12 mouse cellular contexts compared by ENCODE assay signal in the genomic region with DNA sequence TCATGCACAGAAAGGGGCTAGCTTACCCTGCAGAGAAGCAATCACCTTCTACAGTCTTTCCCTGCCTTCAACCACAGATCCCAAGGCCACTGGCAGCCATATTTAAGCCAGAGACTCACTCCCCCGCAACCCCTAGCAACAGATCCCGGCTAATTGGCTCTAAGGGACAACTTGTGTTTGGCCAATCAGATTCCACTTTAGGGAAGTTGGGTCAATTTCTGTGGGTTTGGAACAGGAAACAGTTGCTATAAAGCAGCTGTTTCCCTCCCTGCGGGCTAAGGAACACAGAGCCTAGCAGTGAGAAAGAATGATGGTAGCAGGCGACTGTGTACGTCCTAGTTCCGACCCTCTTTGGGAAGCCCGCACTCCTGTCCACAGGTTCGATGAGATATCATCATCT. TPM values are rescaled to one million over a fixed set of nuclear protein-coding genes. Genes with fewer than 3 reads are reported as not detected.
DNase-seq lines count a peak whose midpoint lies in the region; ATAC-seq and TF ChIP-seq lines count a peak whose summit lies in the region.
"Had no signal": no experiment of that assay in that cellular context is flagged by ENCODE, and none has a peak within 500 bp of the region (broad histone marks: within the 10 kb centered on the region; RNA-seq: fewer than 3 reads in every experiment).

No protein-coding gene starts in this region.

- 0 out of 2 replicates have a peak, but pooled peaks cover 3% of the 10 kb centered on the region for H3K9me3 ChIP-seq in embryonic facial prominence, embryonic 14.5 days (ENCODE audit: control insufficient read depth, low read length)
- no peaks in the 10 kb centered on the region for H3K9me3 ChIP-seq in liver, postnatal 0 days (ENCODE audit: low read length)
- H3K9me3 ChIP-seq: liver, embryonic 15.5 days; midbrain, embryonic 15.5 days had no signal

- H3K4me3 ChIP-seq in embryonic facial prominence, embryonic 14.5 days (ENCODE audit: low read depth, low read length), result no peak overlapping the region
- no peak overlapping the region for H3K4me3 ChIP-seq in liver, postnatal 0 days (ENCODE audit: low read depth, low read length)
- H3K4me3 ChIP-seq: liver, embryonic 15.5 days; midbrain, embryonic 15.5 days had no signal

- H3K4me2 ChIP-seq in embryonic facial prominence, embryonic 14.5 days (ENCODE audit: low read depth, low read length), result no peak overlapping the region
- no peak overlapping the region for H3K4me2 ChIP-seq in liver, postnatal 0 days (ENCODE audit: low read depth, low read length)
- H3K4me2 ChIP-seq: liver, embryonic 15.5 days; midbrain, embryonic 15.5 days had no signal

- H3K4me1 ChIP-seq in embryonic facial prominence, embryonic 14.5 days (ENCODE audit: control insufficient read depth, insufficient read depth, low read length), result peaks cover 36% of the 10 kb centered on the region
- H3K4me1 ChIP-seq in liver, postnatal 0 days (ENCODE audit: insufficient read depth), result peaks cover 11% of the 10 kb centered on the region; the same call in 1 of the 2 replicates

- H3K27ac ChIP-seq in embryonic facial prominence, embryonic 14.5 days (replicated peaks; ENCODE audit: low read depth, low read length), result no peak overlapping the region; the same call in 1 of the 2 replicates
- H3K27ac ChIP-seq in liver, postnatal 0 days (ENCODE audit: low read depth), result peak overlapping the region; percentile 5; the same call in 1 of the 2 replicates
- H3K27ac ChIP-seq: liver, embryonic 15.5 days; midbrain, embryonic 15.5 days had no signal

- H3K36me3 ChIP-seq in embryonic facial prominence, embryonic 14.5 days (ENCODE audit: control insufficient read depth, insufficient read depth, low read length), result peaks cover 6% of the 10 kb centered on the region; the same call in 1 of the 2 replicates
- no peaks in the 10 kb centered on the region for H3K36me3 ChIP-seq in liver, postnatal 0 days (replicated peaks; ENCODE audit: insufficient read depth, low read length)
- H3K36me3 ChIP-seq: liver, embryonic 15.5 days; midbrain, embryonic 15.5 days had no signal

- TF ChIP-seq CTCF in liver, postnatal 0 days (IDR thresholded peaks at IDR 0.05; ENCODE audit: low read depth), result no peak

- H3K27me3 ChIP-seq in embryonic facial prominence, embryonic 14.5 days (replicated peaks; ENCODE audit: control insufficient read depth, insufficient read depth, low read length), result no peaks in the 10 kb centered on the region
- no peaks in the 10 kb centered on the region for H3K27me3 ChIP-seq in liver, postnatal 0 days (ENCODE audit: insufficient read depth, low read length)
- H3K27me3 ChIP-seq: midbrain, embryonic 15.5 days; Patski had no signal

- no peak for TF ChIP-seq EP300 in liver, postnatal 0 days (IDR thresholded peaks at IDR 0.05; ENCODE audit: low read depth)

- DNase-seq in embryo, embryonic 10.5 days (ENCODE audit: low spot score), result peak; percentile 45
- no peak for DNase-seq in embryo, embryonic 10 days (ENCODE audit: low spot score)
- DNase-seq in kidney, postnatal 10 days, result peak; percentile 52
- no peak for DNase-seq in kidney, postnatal 25 days
- peak; percentile 71 for DNase-seq in embryonic facial prominence, embryonic 14.5 days (ENCODE audit: low spot score)
- DNase-seq in liver, postnatal 0 days, result no peak
- no peak for DNase-seq in urinary bladder, postnatal 4 days (ENCODE audit: low spot score in 2 of 2)
- DNase-seq in right cerebral cortex, postnatal 10 days (ENCODE audit: low spot score in 2 of 2), result no peak
- DNase-seq: gastrocnemius, postnatal 10 days had no signal

- 0 out of 2 replicates have a peak overlapping the region, but pooled peaks have one; percentile 8 for H3K9ac ChIP-seq in embryonic facial prominence, embryonic 14.5 days (ENCODE audit: low read depth, low read length)
- H3K9ac ChIP-seq in liver, postnatal 0 days (replicated peaks), result no peak overlapping the region
- H3K9ac ChIP-seq: liver, embryonic 15.5 days; midbrain, embryonic 15.5 days had no signal

- no peak for ATAC-seq in embryonic facial prominence, embryonic 14.5 days (ENCODE audit: low read depth)
- ATAC-seq in liver, postnatal 0 days, result no peak; the same call in 1 of the 2 replicates
- ATAC-seq: midbrain, embryonic 15.5 days; Patski had no signal

- WGBS in embryonic facial prominence, embryonic 14.5 days, result 48% methylated on average over 8 of the region's 8 CpGs
- WGBS in liver, postnatal 0 days (ENCODE audit: insufficient replicate concordance), result 26% methylated on average over 8 of the region's 8 CpGs

RNA-seq across cellular contexts. Expression of gene Dennd2a, which starts 19.4 kb away (rescaled TPM):
- 24.0 and 28.4 TPM in 2 replicates for polyA plus RNA-seq in embryonic facial prominence, embryonic 14.5 days (2014; fragmentation: Nextera tagmentation; extraction: Ambion mirVana)
- 1.6 TPM in 2 replicates for polyA plus RNA-seq in liver, postnatal 0 days (2015; fragmentation: Nextera tagmentation; extraction: Ambion mirVana)

RNA-seq across cellular contexts. Expression of gene Adck2, which starts 35.4 kb away (rescaled TPM):
- polyA plus RNA-seq in embryonic facial prominence, embryonic 14.5 days (2014; fragmentation: Nextera tagmentation; extraction: Ambion mirVana), result 27.3 and 32.8 TPM in 2 replicates
- polyA plus RNA-seq in liver, postnatal 0 days (2015; fragmentation: Nextera tagmentation; extraction: Ambion mirVana), result 15.8 and 17.1 TPM in 2 replicates

RNA-seq across cellular contexts. Expression of gene Gm42420, which starts 47.3 kb away (rescaled TPM):
- polyA plus RNA-seq in embryonic facial prominence, embryonic 14.5 days (2014; fragmentation: Nextera tagmentation; extraction: Ambion mirVana), result not detected in 2 replicates
- 1.2 and 1.9 TPM in 2 replicates for polyA plus RNA-seq in liver, postnatal 0 days (2015; fragmentation: Nextera tagmentation; extraction: Ambion mirVana)

RNA-seq across cellular contexts. Expression of gene Ndufb2, which starts 54.1 kb away (rescaled TPM):
- polyA plus RNA-seq in embryonic facial prominence, embryonic 14.5 days (2014; fragmentation: Nextera tagmentation; extraction: Ambion mirVana), result 343 and 390 TPM in 2 replicates
- 248 and 260 TPM in 2 replicates for polyA plus RNA-seq in liver, postnatal 0 days (2015; fragmentation: Nextera tagmentation; extraction: Ambion mirVana)

Comparison
In these comparisons a context has a peak if more than half of its experiments do, and no peak if none do; other contexts are left out.
1. DNase-seq: peak in embryo, embryonic 10.5 days (single experiment), kidney, postnatal 10 days (single experiment) and embryonic facial prominence, embryonic 14.5 days (single experiment); none in embryo, embryonic 10 days (single experiment), kidney, postnatal 25 days (0 of 2), liver, postnatal 0 days (single experiment), urinary bladder, postnatal 4 days (0 of 2) and right cerebral cortex, postnatal 10 days (0 of 2).